Mouse (Mus musculus) myocyte (in vitro differentiated cells): ENCODE measurements around the gene Acot3.

ENCODE experiments used
- CEBPB ChIP-seq: IDR thresholded peaks from 2 replicates; pipeline ENCODE4 v1.6.1; 2011; ENCODE audit warnings: mild to moderate bottlenecking, moderate library complexity; ENCODE audit not compliant: poor library complexity, insufficient read depth, severe bottlenecking
- E2F4 ChIP-seq: IDR thresholded peaks from one replicate; pipeline ENCODE4 v1.6.1; 2011; ENCODE audit warnings: mild to moderate bottlenecking, control low read depth, moderate library complexity; ENCODE audit not compliant: insufficient read depth
- MAX ChIP-seq: IDR thresholded peaks from one replicate; pipeline ENCODE4 v1.6.1; 2011; ENCODE audit warnings: low read depth, mild to moderate bottlenecking, control low read depth
- MYOD1 ChIP-seq, 3 experiments: IDR thresholded peaks; one replicate each; pipeline ENCODE4 v1.6.1; 2011; ENCODE audit warnings: control low read depth in 2 of 3, low read depth in 2 of 3, mild to moderate bottlenecking in 2 of 3, moderate library complexity in 1 of 3; ENCODE audit not compliant: insufficient read length in 2 of 3, control insufficient read depth in 1 of 3
- POLR2A ChIP-seq: IDR thresholded peaks from one replicate; pipeline ENCODE4 v1.6.1; 2011; ENCODE audit warnings: low read depth, mild to moderate bottlenecking, control low read depth, moderate library complexity; ENCODE audit not compliant: insufficient read length
- POLR2AphosphoS2 ChIP-seq: IDR thresholded peaks from one replicate; pipeline ENCODE4 v1.6.1; 2011; ENCODE audit warnings: low read depth, control low read depth; ENCODE audit not compliant: insufficient read length
- SRF ChIP-seq: IDR thresholded peaks from one replicate; pipeline ENCODE4 v1.6.1; 2011; ENCODE audit warnings: low read depth; ENCODE audit not compliant: control insufficient read depth, insufficient read length
- TCF12 ChIP-seq: IDR thresholded peaks from one replicate; pipeline ENCODE4 v1.6.1; 2011; ENCODE audit warnings: mild to moderate bottlenecking, control low read depth; ENCODE audit not compliant: poor library complexity, insufficient read depth, severe bottlenecking
- TCF3 ChIP-seq: IDR thresholded peaks from one replicate; pipeline ENCODE4 v1.6.1; 2011; ENCODE audit warnings: low read depth, control low read depth; ENCODE audit not compliant: insufficient read length
- USF1 ChIP-seq: IDR thresholded peaks from one replicate; pipeline ENCODE4 v1.6.1; 2011; ENCODE audit warnings: low read depth, mild to moderate bottlenecking, control low read depth, moderate library complexity

DNA sequence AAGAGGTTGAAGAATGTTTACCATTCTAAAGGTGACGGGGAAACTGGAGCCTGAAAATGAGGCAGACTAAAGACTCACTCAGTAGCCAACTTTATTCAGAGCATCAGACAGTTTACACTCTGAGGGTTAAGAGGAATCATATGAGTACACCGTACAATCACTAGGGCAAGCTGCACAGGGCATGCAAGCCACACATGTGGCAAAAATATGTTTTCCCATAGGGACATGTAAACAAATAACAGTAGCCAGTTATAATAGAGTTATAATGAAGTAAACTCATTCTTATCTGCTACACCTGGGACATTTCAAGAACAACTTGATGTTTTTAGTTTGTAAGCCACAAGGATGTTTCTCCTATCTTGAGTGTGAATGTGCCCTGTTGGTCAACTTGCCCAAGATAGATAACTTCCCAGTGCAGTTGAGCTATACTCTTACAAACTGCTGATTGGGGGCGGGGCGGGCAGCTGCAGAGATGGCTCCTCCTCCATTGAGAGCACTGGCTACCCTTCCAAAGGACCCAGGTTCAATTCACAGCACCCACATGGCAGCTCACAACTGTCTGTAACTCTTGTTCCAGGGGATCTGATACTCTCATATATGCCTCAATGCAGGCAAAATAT lies 25.5 kb downstream of the Acot3 start:
- TF ChIP-seq POLR2A (no peak), CEBPB (no peak), MAX (no peak), USF1 (no peak), TCF3 (no peak), TCF12 (no peak), E2F4 (no peak), POLR2AphosphoS2 (no peak), MYOD1 (IDR thresholded peaks at IDR 0.05; ENCODE audit: control insufficient read depth in 1 of 3, insufficient read length in 2 of 3, low read depth in 2 of 3) (no peak), SRF (no peak)
